Mouse (Mus musculus): ENCODE data around the gene Rapgef5.

- TF ChIP-seq GATA1 (IDR thresholded peaks at IDR 0.05; ENCODE audit: low read length) (no peak), TAL1 (IDR thresholded peaks at IDR 0.05; ENCODE audit: low read length) (no peak)
These were observed 112.2 kb downstream of the Rapgef5 start for GRCm38 (mm10) chr12:117628321-117629093.
